In the genomic region with DNA sequence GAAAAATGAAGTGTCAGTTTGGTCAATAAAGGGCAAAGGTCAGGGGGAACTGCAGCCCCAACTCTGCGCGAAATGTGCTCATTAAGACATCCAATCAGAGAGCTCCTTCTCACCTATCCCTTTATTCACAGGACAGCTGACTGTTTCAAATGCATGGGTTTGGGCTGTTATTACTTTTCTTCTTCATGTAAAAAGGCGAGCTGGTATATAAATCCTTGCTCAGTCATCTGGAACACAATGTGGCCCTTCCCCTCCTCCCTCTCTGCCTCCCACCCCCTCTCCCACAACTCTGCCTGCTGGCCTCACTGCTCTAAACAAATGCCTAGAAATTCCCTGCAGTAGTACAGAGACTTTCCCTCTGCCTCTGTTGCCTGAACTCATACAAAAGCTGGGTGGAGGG, we compare ENCODE assay signal across 13 mouse cellular contexts. TPM values are rescaled to one million over a fixed set of nuclear protein-coding genes. Genes with fewer than 3 reads are reported as not detected.
A peak's percentile ranks its signal among the peaks of the same experiment; 100 is the strongest.
DNase-seq lines count a peak whose midpoint lies in the region; ATAC-seq lines count a peak whose summit lies in the region.
"Had no signal": no experiment of that assay in that cellular context is flagged by ENCODE, and none has a peak within 500 bp of the region (broad histone marks: within the 10 kb centered on the region; RNA-seq: fewer than 3 reads in every experiment).

No protein-coding gene starts in this region.

- H3K27ac ChIP-seq in forebrain, embryonic 10.5 days: peak overlapping the region; percentile 74
- H3K27ac ChIP-seq in forebrain, embryonic 16.5 days (ENCODE audit: low read length): no peak overlapping the region
- no peak overlapping the region for H3K27ac ChIP-seq in kidney, embryonic 16.5 days (ENCODE audit: low read length)
- no peak overlapping the region for H3K27ac ChIP-seq in embryonic facial prominence, embryonic 11.5 days (replicated peaks; ENCODE audit: low read depth, low read length)
- H3K27ac ChIP-seq in intestine, embryonic 15.5 days: peak overlapping the region; percentile 17; the same call in 1 of the 2 replicates
- H3K27ac ChIP-seq: embryonic facial prominence, embryonic 12.5 days; gastrocnemius, adult 2 months; kidney, postnatal 0 days had no signal

- no peak overlapping the region for H3K4me2 ChIP-seq in forebrain, embryonic 16.5 days (ENCODE audit: low read length)
- no peak overlapping the region for H3K4me2 ChIP-seq in kidney, embryonic 16.5 days (replicated peaks; ENCODE audit: low read depth, low read length)
- H3K4me2 ChIP-seq in embryonic facial prominence, embryonic 11.5 days (ENCODE audit: low read depth, low read length): no peak overlapping the region
- no peak overlapping the region for H3K4me2 ChIP-seq in intestine, embryonic 15.5 days (replicated peaks)
- H3K4me2 ChIP-seq: embryonic facial prominence, embryonic 12.5 days had no signal

- H3K27me3 ChIP-seq in forebrain, embryonic 10.5 days (ENCODE audit: poor library complexity, severe bottlenecking): 0 out of 2 replicates have a peak, but pooled peaks cover 6% of the 10 kb centered on the region
- no peaks in the 10 kb centered on the region for H3K27me3 ChIP-seq in forebrain, embryonic 16.5 days (replicated peaks; ENCODE audit: control insufficient read depth, insufficient read depth, low read length)
- no peaks in the 10 kb centered on the region for H3K27me3 ChIP-seq in kidney, embryonic 16.5 days (ENCODE audit: insufficient read depth, low read length)
- H3K27me3 ChIP-seq in embryonic facial prominence, embryonic 11.5 days (ENCODE audit: control insufficient read depth, insufficient read depth, low read length): no peaks in the 10 kb centered on the region
- no peaks in the 10 kb centered on the region for H3K27me3 ChIP-seq in intestine, embryonic 15.5 days (replicated peaks)
- H3K27me3 ChIP-seq: embryonic facial prominence, embryonic 12.5 days had no signal

- intact Hi-C loops in left cerebral cortex, postnatal 36 days (cut with DNase I): no loop called here

- WGBS in forebrain, embryonic 10.5 days: 17% methylated on average over 3 of the region's 3 CpGs
- WGBS in forebrain, embryonic 16.5 days: 16% methylated on average over 3 of the region's 3 CpGs
- 37% methylated on average over 3 of the region's 3 CpGs for WGBS in kidney, embryonic 16.5 days
- WGBS in embryonic facial prominence, embryonic 11.5 days: 36% methylated on average over 3 of the region's 3 CpGs
- 38% methylated on average over 3 of the region's 3 CpGs for WGBS in intestine, embryonic 15.5 days

- no peak for ATAC-seq in forebrain, embryonic 16.5 days
- 0 out of 2 replicates have a peak, but pooled peaks have one; percentile 63 for ATAC-seq in kidney, embryonic 16.5 days (ENCODE audit: low FRiP score, low TSS enrichment)
- 0 out of 2 replicates have a peak, but pooled peaks have one; percentile 29 for ATAC-seq in embryonic facial prominence, embryonic 11.5 days (replicated peaks; ENCODE audit: insufficient number of reproducible peaks, low FRiP score, low TSS enrichment, low read depth)
- ATAC-seq in intestine, embryonic 15.5 days: peak; percentile 47; the same call in 1 of the 2 replicates

- H3K9me3 ChIP-seq in forebrain, embryonic 10.5 days: no peaks in the 10 kb centered on the region
- no peaks in the 10 kb centered on the region for H3K9me3 ChIP-seq in forebrain, embryonic 16.5 days (ENCODE audit: control insufficient read depth, low read length)
- H3K9me3 ChIP-seq in kidney, embryonic 16.5 days (ENCODE audit: low read length): no peaks in the 10 kb centered on the region
- H3K9me3 ChIP-seq in embryonic facial prominence, embryonic 11.5 days (replicated peaks; ENCODE audit: control insufficient read depth, low read length): no peaks in the 10 kb centered on the region
- no peaks in the 10 kb centered on the region for H3K9me3 ChIP-seq in intestine, embryonic 15.5 days
- H3K9me3 ChIP-seq: embryonic facial prominence, embryonic 12.5 days had no signal

- peaks cover 64% of the 10 kb centered on the region for H3K4me1 ChIP-seq in forebrain, embryonic 10.5 days
- peaks cover 5% of the 10 kb centered on the region; the same call in 1 of the 2 replicates for H3K4me1 ChIP-seq in forebrain, embryonic 16.5 days (replicated peaks; ENCODE audit: control insufficient read depth, insufficient read depth, low read length)
- H3K4me1 ChIP-seq in kidney, embryonic 16.5 days (ENCODE audit: insufficient read depth, low read length): peaks cover 19% of the 10 kb centered on the region
- no peaks in the 10 kb centered on the region for H3K4me1 ChIP-seq in embryonic facial prominence, embryonic 11.5 days (ENCODE audit: control insufficient read depth, insufficient read depth, low read length)
- peaks cover 12% of the 10 kb centered on the region for H3K4me1 ChIP-seq in intestine, embryonic 15.5 days (replicated peaks)

- 0 out of 2 replicates have a peak overlapping the region, but pooled peaks have one; percentile 16 for H3K4me3 ChIP-seq in forebrain, embryonic 10.5 days
- no peak overlapping the region for H3K4me3 ChIP-seq in forebrain, embryonic 16.5 days (replicated peaks; ENCODE audit: low read length)
- no peak overlapping the region for H3K4me3 ChIP-seq in kidney, embryonic 16.5 days (ENCODE audit: low read length)
- H3K4me3 ChIP-seq in embryonic facial prominence, embryonic 11.5 days (ENCODE audit: low read depth, low read length): no peak overlapping the region
- H3K4me3 ChIP-seq in intestine, embryonic 15.5 days (replicated peaks): no peak overlapping the region
- H3K4me3 ChIP-seq: embryonic facial prominence, embryonic 12.5 days; gastrocnemius, adult 2 months had no signal

- H3K36me3 ChIP-seq in forebrain, embryonic 10.5 days (replicated peaks): peaks cover 21% of the 10 kb centered on the region
- H3K36me3 ChIP-seq in forebrain, embryonic 16.5 days (ENCODE audit: control insufficient read depth, insufficient read depth): no peaks in the 10 kb centered on the region
- peaks cover 13% of the 10 kb centered on the region; the same call in 1 of the 2 replicates for H3K36me3 ChIP-seq in kidney, embryonic 16.5 days (ENCODE audit: insufficient read depth, low read length)
- H3K36me3 ChIP-seq in embryonic facial prominence, embryonic 11.5 days (replicated peaks; ENCODE audit: control insufficient read depth, insufficient read depth, low read depth, low read length): no peaks in the 10 kb centered on the region; the same call in 1 of the 2 replicates
- 0 out of 2 replicates have a peak, but pooled peaks cover 6% of the 10 kb centered on the region for H3K36me3 ChIP-seq in intestine, embryonic 15.5 days

- H3K9ac ChIP-seq in forebrain, embryonic 16.5 days (replicated peaks; ENCODE audit: low read depth, low read length): no peak overlapping the region
- no peak overlapping the region for H3K9ac ChIP-seq in kidney, embryonic 16.5 days (replicated peaks; ENCODE audit: low read length)
- H3K9ac ChIP-seq in embryonic facial prominence, embryonic 11.5 days (replicated peaks; ENCODE audit: low read length): no peak overlapping the region; the same call in 1 of the 2 replicates
- no peak overlapping the region for H3K9ac ChIP-seq in intestine, embryonic 15.5 days
- H3K9ac ChIP-seq: embryonic facial prominence, embryonic 12.5 days had no signal

- DNase-seq in forebrain, embryonic 10.5 days (ENCODE audit: extremely low spot score, low spot score): peak; percentile 51
- no peak for DNase-seq in kidney, postnatal 10 days
- DNase-seq in embryonic facial prominence, embryonic 11.5 days (ENCODE audit: low spot score): no peak
- DNase-seq in cerebellum, adult 11 months: no peak
- DNase-seq in left cerebral cortex, postnatal 36 days (ENCODE audit: low spot score in 2 of 2): no peak
- DNase-seq: gastrocnemius, adult 2 months; right cerebral cortex, adult 18-20 months; thymus, postnatal 25 days had no signal

RNA-seq across cellular contexts. Expression of a gene that starts 36.5 kb away (rescaled TPM):
- polyA plus RNA-seq in forebrain, embryonic 10.5 days (2016; fragmentation: Nextera tagmentation; extraction: Ambion mirVana): 36.1 and 39.6 TPM in 2 replicates
- polyA plus RNA-seq in forebrain, embryonic 16.5 days (2015; fragmentation: Nextera tagmentation; extraction: Ambion mirVana): 28.5 and 41.4 TPM in 2 replicates
- 124 and 127 TPM in 2 replicates for polyA plus RNA-seq in kidney, embryonic 16.5 days (2015; fragmentation: Nextera tagmentation; extraction: Ambion mirVana)
- 89.8 and 91.2 TPM in 2 replicates for polyA plus RNA-seq in embryonic facial prominence, embryonic 11.5 days (2014; fragmentation: Nextera tagmentation; extraction: Ambion mirVana)
- 106 and 112 TPM in 2 replicates for polyA plus RNA-seq in intestine, embryonic 15.5 days (2015; fragmentation: Nextera tagmentation; extraction: Ambion mirVana)
- 1 to 10 TPM; 4.6 to 7.0 TPM for total RNA-seq in left cerebral cortex, postnatal 36 days (2021)

Comparison
In these comparisons a context has a peak if more than half of its experiments do, and no peak if none do; other contexts are left out.
1. H3K27ac ChIP-seq: peak in forebrain, embryonic 10.5 days (single experiment) and intestine, embryonic 15.5 days (single experiment); none in forebrain, embryonic 16.5 days (single experiment), kidney, embryonic 16.5 days (single experiment) and embryonic facial prominence, embryonic 11.5 days (single experiment).